Mouse (Mus musculus): ENCODE results near the gene Zdhhc21. TPM values are rescaled to one million over a fixed set of nuclear protein-coding genes. Genes with fewer than 3 reads are reported as not detected.

Zdhhc21 gene
- polyA plus RNA-seq, 1 experiment: not detected

DNA sequence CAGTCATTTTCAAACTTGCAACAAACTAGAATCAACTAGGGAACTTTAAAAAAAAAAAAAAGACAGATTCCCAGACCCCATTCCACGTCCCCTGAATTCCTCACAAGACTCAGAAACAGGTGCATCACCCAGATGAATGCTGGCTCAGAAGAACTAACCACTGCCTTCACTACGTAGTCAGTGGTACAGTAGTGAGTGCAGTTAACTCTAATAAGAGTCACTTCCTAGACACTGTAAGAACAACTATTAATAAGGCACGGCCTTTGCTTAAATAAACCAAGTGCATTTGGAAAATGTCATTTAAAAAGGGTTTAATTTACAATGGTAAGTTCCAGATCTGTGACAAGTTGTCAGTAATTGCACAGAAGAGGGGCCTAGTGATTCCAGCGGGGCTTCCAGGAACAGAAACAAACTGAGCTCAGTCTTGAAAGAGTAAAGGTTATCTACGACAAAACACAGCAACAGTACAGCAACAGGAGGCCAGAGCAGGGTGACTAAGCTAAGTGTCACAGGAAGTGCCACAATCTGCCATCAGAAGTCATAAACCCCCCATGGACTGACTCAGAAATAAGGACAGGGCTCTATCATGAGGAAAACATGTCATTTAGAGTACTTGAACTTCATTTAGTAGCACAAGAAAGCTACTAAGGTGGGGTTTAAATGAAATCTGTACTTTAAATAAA lies 11.1 kb downstream of the Zdhhc21 start:
- H3K4me1 ChIP-seq (ENCODE audit: control insufficient read depth): peaks cover 8% of the 10 kb centered on the region
- H3K4me3 ChIP-seq (replicated peaks): no peak overlapping the region
- TF ChIP-seq TAL1 (IDR thresholded peaks at IDR 0.05; ENCODE audit: low read length): no peak
- no peak for TF ChIP-seq GATA1 (IDR thresholded peaks at IDR 0.05; ENCODE audit: low read length)
- no peaks in the 10 kb centered on the region for H3K27me3 ChIP-seq (ENCODE audit: control insufficient read depth)
- peaks cover 3% of the 10 kb centered on the region; the same call in 1 of the 2 replicates for H3K36me3 ChIP-seq (ENCODE audit: control insufficient read depth)
- H3K9me3 ChIP-seq (ENCODE audit: control insufficient read depth, low read length): no peaks in the 10 kb centered on the region

- TF ChIP-seq TAL1 (IDR thresholded peaks at IDR 0.05; ENCODE audit: low read length) (no peak), GATA1 (IDR thresholded peaks at IDR 0.05; ENCODE audit: low read length) (no peak)
- Histone ChIP-seq H3K27me3 (ENCODE audit: control insufficient read depth) (no peaks in the 10 kb centered on the region), H3K4me3 (replicated peaks) (no peak overlapping the region), H3K36me3 (ENCODE audit: control insufficient read depth) (peaks cover 10% of the 10 kb centered on the region), H3K4me1 (ENCODE audit: control insufficient read depth) (no peaks in the 10 kb centered on the region), H3K9me3 (ENCODE audit: control insufficient read depth, low read length) (no peaks in the 10 kb centered on the region)
Observed at GRCm38 (mm10) chr4:82837526-82838240, 22.1 kb downstream of the Zdhhc21 start.

- no peak for TF ChIP-seq GATA1 (IDR thresholded peaks at IDR 0.05; ENCODE audit: low read length)
- TF ChIP-seq TAL1 (IDR thresholded peaks at IDR 0.05; ENCODE audit: low read length): no peak
- H3K4me1 ChIP-seq (ENCODE audit: control insufficient read depth): no peaks in the 10 kb centered on the region
- H3K9me3 ChIP-seq (ENCODE audit: control insufficient read depth, low read length): no peaks in the 10 kb centered on the region
- H3K27me3 ChIP-seq (ENCODE audit: control insufficient read depth): no peaks in the 10 kb centered on the region
- no peaks in the 10 kb centered on the region for H3K36me3 ChIP-seq (ENCODE audit: control insufficient read depth)
- no peak overlapping the region for H3K4me3 ChIP-seq (replicated peaks)
Observed at GRCm38 (mm10) chr4:82831155-82831554, 28.6 kb downstream of the Zdhhc21 start.

- Histone ChIP-seq H3K4me3 (replicated peaks) (no peak overlapping the region), H3K36me3 (ENCODE audit: control insufficient read depth) (no peaks in the 10 kb centered on the region), H3K4me1 (ENCODE audit: control insufficient read depth) (no peaks in the 10 kb centered on the region), H3K27me3 (ENCODE audit: control insufficient read depth) (no peaks in the 10 kb centered on the region), H3K9me3 (ENCODE audit: control insufficient read depth, low read length) (no peaks in the 10 kb centered on the region)
- TF ChIP-seq TAL1 (IDR thresholded peaks at IDR 0.05; ENCODE audit: low read length) (no peak), GATA1 (IDR thresholded peaks at IDR 0.05; ENCODE audit: low read length) (no peak)
Observed at GRCm38 (mm10) chr4:82829429-82829828, 30.3 kb downstream of the Zdhhc21 start.

DNA sequence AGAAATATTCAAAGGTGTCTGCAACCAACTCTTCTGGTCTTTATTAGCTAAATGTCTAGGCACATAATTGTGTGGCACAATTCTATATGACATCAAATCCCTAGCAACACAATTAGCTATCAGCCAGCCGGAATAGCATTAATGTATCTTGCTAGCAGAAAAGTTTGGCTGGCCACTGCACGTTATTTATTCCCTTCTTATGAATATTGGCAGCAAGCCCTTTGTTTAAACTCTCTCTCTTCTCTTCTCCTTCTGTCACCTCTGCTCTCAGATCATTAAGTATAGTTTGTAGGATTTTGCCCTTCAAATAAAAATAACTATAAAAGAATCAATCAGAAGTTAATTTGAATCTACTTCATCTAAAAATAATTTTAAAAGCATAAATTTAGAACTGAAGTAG lies 32.8 kb downstream of the Zdhhc21 start:
- Histone ChIP-seq H3K4me1 (ENCODE audit: control insufficient read depth) (no peaks in the 10 kb centered on the region), H3K4me3 (replicated peaks) (no peak overlapping the region), H3K9me3 (ENCODE audit: control insufficient read depth, low read length) (no peaks in the 10 kb centered on the region), H3K27me3 (ENCODE audit: control insufficient read depth) (no peaks in the 10 kb centered on the region), H3K36me3 (ENCODE audit: control insufficient read depth) (no peaks in the 10 kb centered on the region)
- TF ChIP-seq TAL1 (IDR thresholded peaks at IDR 0.05; ENCODE audit: low read length) (no peak), GATA1 (IDR thresholded peaks at IDR 0.05; ENCODE audit: low read length) (no peak)

DNA sequence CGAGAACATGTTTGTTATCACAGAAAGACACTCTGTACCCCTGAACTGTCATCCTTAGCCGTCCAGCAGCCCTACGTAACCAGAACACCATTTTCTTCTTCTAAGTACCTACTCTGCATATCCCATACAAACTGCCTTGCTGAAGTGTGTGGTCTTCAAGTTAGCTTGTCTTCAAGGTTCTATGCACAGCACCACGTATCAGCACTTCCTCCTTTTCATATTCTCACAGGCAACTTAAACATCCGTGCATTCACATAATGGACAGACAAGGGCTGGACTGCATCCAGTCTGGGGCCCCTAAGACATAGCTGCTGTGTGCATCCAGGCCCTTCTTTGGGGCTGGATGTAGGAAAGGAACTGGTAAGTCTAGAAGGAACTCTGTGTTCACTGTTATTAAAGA lies 41.9 kb downstream of the Zdhhc21 start:
- Histone ChIP-seq H3K4me1 (ENCODE audit: control insufficient read depth) (peaks cover 27% of the 10 kb centered on the region), H3K9me3 (ENCODE audit: control insufficient read depth, low read length) (no peaks in the 10 kb centered on the region), H3K36me3 (ENCODE audit: control insufficient read depth) (no peaks in the 10 kb centered on the region; the same call in 1 of the 2 replicates), H3K27me3 (ENCODE audit: control insufficient read depth) (no peaks in the 10 kb centered on the region), H3K4me3 (replicated peaks) (no peak overlapping the region)
- TF ChIP-seq GATA1 (IDR thresholded peaks at IDR 0.05; ENCODE audit: low read length) (no peak), TAL1 (IDR thresholded peaks at IDR 0.05; ENCODE audit: low read length) (no peak)

DNA sequence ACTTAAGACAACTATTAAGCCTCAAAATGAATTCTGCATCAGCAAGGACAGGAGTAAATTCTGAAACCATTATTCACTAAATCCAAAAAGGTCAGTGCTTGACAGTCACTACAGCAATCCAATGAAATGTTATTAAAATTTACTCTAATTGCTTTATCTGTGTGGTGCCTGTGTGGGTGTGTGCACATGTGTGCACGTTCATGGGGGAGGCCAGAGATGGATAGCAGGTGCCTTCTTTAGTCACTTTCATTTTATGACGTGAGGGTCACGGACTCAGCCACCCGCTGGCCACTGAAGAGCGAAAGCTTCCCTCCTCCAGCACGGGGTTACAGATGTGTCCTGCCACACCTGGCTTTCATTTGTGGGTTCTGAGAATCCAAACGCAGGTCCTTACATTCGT lies 43.4 kb downstream of the Zdhhc21 start:
- no peak for TF ChIP-seq TAL1 (IDR thresholded peaks at IDR 0.05; ENCODE audit: low read length)
- no peak for TF ChIP-seq GATA1 (IDR thresholded peaks at IDR 0.05; ENCODE audit: low read length)
- Histone ChIP-seq H3K27me3 (ENCODE audit: control insufficient read depth) (no peaks in the 10 kb centered on the region), H3K4me3 (replicated peaks) (peak overlapping the region; percentile 47), H3K9me3 (ENCODE audit: control insufficient read depth, low read length) (no peaks in the 10 kb centered on the region), H3K36me3 (ENCODE audit: control insufficient read depth) (no peaks in the 10 kb centered on the region; the same call in 1 of the 2 replicates), H3K4me1 (ENCODE audit: control insufficient read depth) (peaks cover 27% of the 10 kb centered on the region)

DNA sequence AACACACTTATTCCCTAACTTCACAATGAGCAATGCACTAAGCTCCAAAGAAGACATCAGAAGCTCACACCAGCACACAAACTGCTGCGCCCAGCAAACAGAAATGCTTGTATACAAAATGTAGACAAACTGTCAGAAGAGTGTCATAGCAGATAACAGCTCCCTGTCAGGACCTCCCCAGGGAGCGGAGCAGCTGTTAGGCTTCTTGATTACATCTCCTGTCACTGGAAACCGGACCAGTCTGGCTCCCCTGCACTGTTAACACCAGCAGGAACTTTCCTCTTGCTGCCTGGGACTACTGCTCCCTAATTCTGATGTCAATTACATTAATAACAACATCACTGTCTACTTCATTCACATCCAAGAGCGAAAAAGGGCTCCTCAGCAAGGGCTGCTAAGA lies 44.5 kb downstream of the Zdhhc21 start:
- TF ChIP-seq TAL1 (IDR thresholded peaks at IDR 0.05; ENCODE audit: low read length) (no peak), GATA1 (IDR thresholded peaks at IDR 0.05; ENCODE audit: low read length) (no peak)
- Histone ChIP-seq H3K36me3 (ENCODE audit: control insufficient read depth) (no peaks in the 10 kb centered on the region), H3K4me3 (replicated peaks) (no peak overlapping the region), H3K9me3 (ENCODE audit: control insufficient read depth, low read length) (no peaks in the 10 kb centered on the region), H3K27me3 (ENCODE audit: control insufficient read depth) (no peaks in the 10 kb centered on the region), H3K4me1 (ENCODE audit: control insufficient read depth) (peaks cover 27% of the 10 kb centered on the region)

GRCm38 (mm10) chr4:82813356-82813755 lies 46.4 kb downstream of the Zdhhc21 start:
- H3K27me3 ChIP-seq (ENCODE audit: control insufficient read depth): no peaks in the 10 kb centered on the region
- H3K9me3 ChIP-seq (ENCODE audit: control insufficient read depth, low read length): no peaks in the 10 kb centered on the region
- H3K4me3 ChIP-seq (replicated peaks): no peak overlapping the region
- H3K4me1 ChIP-seq (ENCODE audit: control insufficient read depth): peaks cover 27% of the 10 kb centered on the region
- TF ChIP-seq TAL1 (IDR thresholded peaks at IDR 0.05; ENCODE audit: low read length) (no peak), GATA1 (IDR thresholded peaks at IDR 0.05; ENCODE audit: low read length) (no peak)
- H3K36me3 ChIP-seq (ENCODE audit: control insufficient read depth): no peaks in the 10 kb centered on the region
